Mouse (Mus musculus) embryonic facial prominence, embryonic 15.5 days (tissue): ENCODE measurements at regions not wholly inside any gene's neighbourhood (a gene's known extent, or its start where the extent isn't known, plus 50 kb on each side); places are given as distances from the start of the nearest gene placed in this dataset.

Experiments used
- ATAC-seq: fragments of 200-750 bp; cut with Nextera tagmentation; 2 replicates; pipeline ENCODE4 v1.8.0; 2017; ENCODE audit warnings: low read depth, moderate TSS enrichment; ENCODE audit not compliant: insufficient number of reproducible peaks, low FRiP score, low TSS enrichment
- H3K27ac ChIP-seq: fragments of 300-500 bp; sonication (generic); replicated peaks from 2 replicates; pipeline ENCODE4 v1.5.1; 2015; ENCODE audit warnings: mild to moderate bottlenecking, inconsistent platforms
- H3K27me3 ChIP-seq: fragments of 300-500 bp; sonication (generic); 2 replicates; pipeline ENCODE4 v1.6.1; 2015; ENCODE audit warnings: inconsistent platforms
- H3K36me3 ChIP-seq: fragments of 300-500 bp; sonication (generic); 2 replicates; pipeline ENCODE4 v1.6.1; 2015; ENCODE audit warnings: mild to moderate bottlenecking, inconsistent platforms
- H3K4me1 ChIP-seq: fragments of 300-500 bp; sonication (generic); 2 replicates; pipeline ENCODE4 v1.6.1; 2015; ENCODE audit warnings: inconsistent platforms
- H3K4me2 ChIP-seq: fragments of 300-500 bp; sonication (generic); replicated peaks from 2 replicates; pipeline ENCODE4 v1.6.1; 2015; ENCODE audit warnings: mild to moderate bottlenecking, inconsistent platforms
- H3K4me3 ChIP-seq: fragments of 300-500 bp; sonication (generic); replicated peaks from 2 replicates; pipeline ENCODE4 v1.5.1; 2015; ENCODE audit warnings: mild to moderate bottlenecking, inconsistent platforms
- H3K9ac ChIP-seq: fragments of 300-500 bp; sonication (generic); 2 replicates; pipeline ENCODE4 v1.6.1; 2015; ENCODE audit warnings: inconsistent platforms
- H3K9me3 ChIP-seq: fragments of 300-500 bp; sonication (generic); replicated peaks from 2 replicates; pipeline ENCODE4 v1.6.1; 2016; ENCODE audit warnings: inconsistent platforms
- WGBS: fragments of 180-500 bp; shearing (Covaris S2); methylation state at CpG from one replicate; pipeline ENCODE4 v1.1.7; 2015; 5-methylcytosine and 5-hydroxymethylcytosine counted together

GRCm38 (mm10) chr11:63211501-63211900, 82.7 kb downstream of the Pmp22 start:
- WGBS, result 64% methylated on average over 4 of the region's 4 CpGs
- Histone ChIP-seq H3K4me2 (no peak overlapping the region), H3K4me3 (no peak overlapping the region), H3K9me3 (no peaks in the 10 kb centered on the region), H3K9ac (no peak overlapping the region), H3K27ac (no peak overlapping the region), H3K4me1 (no peaks in the 10 kb centered on the region), H3K27me3 (no peaks in the 10 kb centered on the region), H3K36me3 (no peaks in the 10 kb centered on the region)
- ATAC-seq, result no peak

- no peaks in the 10 kb centered on the region for H3K36me3 ChIP-seq
- ATAC-seq, result no peak
- H3K9me3 ChIP-seq, result no peaks in the 10 kb centered on the region
- H3K27ac ChIP-seq, result no peak overlapping the region
- H3K4me2 ChIP-seq, result no peak overlapping the region
- no peaks in the 10 kb centered on the region for H3K4me1 ChIP-seq
- WGBS, result 12% methylated on average over 6 of the region's 6 CpGs
- H3K9ac ChIP-seq, result no peak overlapping the region
- H3K27me3 ChIP-seq, result no peaks in the 10 kb centered on the region
- H3K4me3 ChIP-seq, result no peak overlapping the region
Observed at GRCm38 (mm10) chr11:63213043-63213442, 84.3 kb downstream of the Pmp22 start.

GRCm38 (mm10) chr11:63213901-63214425, 85.2 kb downstream of the Pmp22 start:
- 63% methylated on average over 19 of the region's 19 CpGs for WGBS
- Histone ChIP-seq H3K27me3 (no peaks in the 10 kb centered on the region; the same call in 1 of the 2 replicates), H3K36me3 (no peaks in the 10 kb centered on the region), H3K9ac (no peak overlapping the region), H3K4me2 (no peak overlapping the region), H3K4me1 (no peaks in the 10 kb centered on the region), H3K4me3 (no peak overlapping the region), H3K27ac (no peak overlapping the region), H3K9me3 (no peaks in the 10 kb centered on the region)
- ATAC-seq, result no peak

GRCm38 (mm10) chr11:63215993-63216392, 87.2 kb downstream of the Pmp22 start:
- Histone ChIP-seq H3K9me3 (no peaks in the 10 kb centered on the region), H3K4me1 (no peaks in the 10 kb centered on the region), H3K9ac (no peak overlapping the region), H3K4me2 (no peak overlapping the region), H3K4me3 (no peak overlapping the region), H3K27me3 (no peaks in the 10 kb centered on the region; the same call in 1 of the 2 replicates), H3K36me3 (no peaks in the 10 kb centered on the region), H3K27ac (no peak overlapping the region)
- WGBS, result 52% methylated on average over 2 of the region's 2 CpGs
- ATAC-seq, result no peak

GRCm38 (mm10) chr11:63217049-63217448, 88.3 kb downstream of the Pmp22 start:
- no peak for ATAC-seq

DNA sequence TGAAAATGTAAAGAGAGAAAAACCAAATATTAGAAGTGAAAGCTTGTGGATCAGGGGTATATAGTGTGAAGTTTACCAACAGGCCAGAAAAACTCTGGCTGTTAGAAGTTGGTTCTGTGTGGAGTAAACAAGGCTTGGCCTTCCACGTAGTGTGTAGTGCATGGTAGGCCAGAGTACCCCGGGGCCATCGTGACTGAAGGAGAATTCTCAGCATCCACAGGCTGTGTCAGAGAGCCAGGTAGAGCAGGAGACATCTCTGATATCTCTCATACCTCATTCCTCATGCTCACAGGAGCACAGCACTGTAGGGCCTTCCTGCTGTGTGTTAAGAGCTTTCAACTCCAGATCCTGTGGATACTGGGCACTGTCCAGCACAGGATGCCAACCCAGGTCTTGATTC, 97.7 kb downstream of the Pmp22 start:
- Histone ChIP-seq H3K4me1 (no peaks in the 10 kb centered on the region), H3K27me3 (peaks cover 3% of the 10 kb centered on the region; the same call in 1 of the 2 replicates), H3K4me3 (no peak overlapping the region), H3K9me3 (no peaks in the 10 kb centered on the region), H3K36me3 (no peaks in the 10 kb centered on the region), H3K9ac (no peak overlapping the region), H3K4me2 (no peak overlapping the region), H3K27ac (no peak overlapping the region)
- WGBS, result 80% methylated on average over 3 of the region's 3 CpGs
- ATAC-seq, result no peak

More at GRCm38 (mm10) chr11:63217049-63217448, 88.3 kb downstream of the Pmp22 start:
- Histone ChIP-seq H3K9ac (no peak overlapping the region), H3K9me3 (no peaks in the 10 kb centered on the region), H3K4me3 (no peak overlapping the region), H3K27ac (no peak overlapping the region), H3K4me1 (no peaks in the 10 kb centered on the region), H3K36me3 (no peaks in the 10 kb centered on the region), H3K27me3 (no peaks in the 10 kb centered on the region; the same call in 1 of the 2 replicates), H3K4me2 (no peak overlapping the region)
- WGBS, result 62% methylated on average over 3 of the region's 3 CpGs

- Histone ChIP-seq H3K4me2 (no peak overlapping the region), H3K27me3 (no peaks in the 10 kb centered on the region), H3K4me3 (no peak overlapping the region), H3K4me1 (no peaks in the 10 kb centered on the region), H3K9ac (no peak overlapping the region), H3K27ac (no peak overlapping the region), H3K9me3 (no peaks in the 10 kb centered on the region), H3K36me3 (no peaks in the 10 kb centered on the region)
- ATAC-seq, result no peak
- 86% methylated on average over 6 of the region's 6 CpGs for WGBS
Observed at GRCm38 (mm10) chr11:63230786-63231185, 102.0 kb downstream of the Pmp22 start.

DNA sequence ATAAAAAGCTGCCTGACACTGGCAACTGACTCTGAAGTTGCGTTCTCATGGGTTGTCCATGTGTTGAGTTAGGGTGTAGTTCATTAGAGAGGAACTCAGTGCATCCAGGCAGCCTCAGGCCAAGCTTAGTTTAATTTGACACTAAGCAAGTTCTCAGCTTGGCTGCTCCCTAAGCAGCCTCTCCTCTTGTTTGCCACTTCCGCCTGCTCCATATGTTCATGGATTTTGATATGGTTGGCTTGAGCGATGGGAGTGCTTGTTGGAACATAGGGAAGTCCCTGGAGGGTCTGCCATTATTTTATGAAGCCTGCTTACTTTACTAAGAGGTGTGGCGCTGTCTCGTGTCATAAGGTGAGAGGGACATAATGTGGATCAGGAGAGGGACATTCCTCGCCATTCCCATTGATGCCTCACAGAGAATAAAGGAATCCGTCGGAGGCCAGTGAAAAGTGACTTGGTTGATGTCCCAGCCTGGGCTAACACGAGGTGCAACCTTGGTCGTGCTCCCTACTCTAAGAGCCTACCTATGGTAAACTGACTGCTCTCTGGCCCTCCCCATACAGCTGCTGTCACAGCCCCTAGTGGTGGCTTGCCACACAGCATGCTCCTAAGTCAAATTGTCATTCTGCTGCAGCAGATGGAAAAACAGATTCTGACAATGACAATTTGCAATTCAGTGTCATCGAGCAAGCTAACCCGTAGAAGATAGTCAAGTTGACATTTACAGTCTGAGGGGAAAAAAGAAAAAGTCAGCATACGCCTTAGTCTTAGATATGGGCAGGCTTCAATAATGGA, 104.6 kb downstream of the Pmp22 start:
- Histone ChIP-seq H3K27ac (no peak overlapping the region), H3K27me3 (no peaks in the 10 kb centered on the region), H3K4me2 (no peak overlapping the region), H3K9me3 (no peaks in the 10 kb centered on the region), H3K4me1 (no peaks in the 10 kb centered on the region), H3K4me3 (no peak overlapping the region), H3K36me3 (no peaks in the 10 kb centered on the region), H3K9ac (no peak overlapping the region)
- WGBS, result 78% methylated on average over 13 of the region's 13 CpGs
- ATAC-seq, result no peak

- H3K9me3 ChIP-seq, result no peaks in the 10 kb centered on the region
- no peaks in the 10 kb centered on the region for H3K36me3 ChIP-seq
- H3K27ac ChIP-seq, result no peak overlapping the region
- WGBS, result 48% methylated on average over 6 of the region's 6 CpGs
- ATAC-seq, result no peak; the same call in 1 of the 2 replicates
- H3K4me3 ChIP-seq, result no peak overlapping the region
- 0 out of 2 replicates have a peak, but pooled peaks cover 2% of the 10 kb centered on the region for H3K4me1 ChIP-seq
- no peaks in the 10 kb centered on the region for H3K27me3 ChIP-seq
- no peak overlapping the region for H3K9ac ChIP-seq
- H3K4me2 ChIP-seq, result no peak overlapping the region
Observed at GRCm38 (mm10) chr11:63234481-63234880, 105.7 kb downstream of the Pmp22 start.

- Histone ChIP-seq H3K27ac (0 out of 2 replicates have a peak overlapping the region, but pooled peaks have one; percentile 22), H3K9ac (no peak overlapping the region), H3K36me3 (no peaks in the 10 kb centered on the region), H3K9me3 (no peaks in the 10 kb centered on the region), H3K4me3 (no peak overlapping the region), H3K27me3 (no peaks in the 10 kb centered on the region), H3K4me2 (no peak overlapping the region), H3K4me1 (0 out of 2 replicates have a peak, but pooled peaks cover 2% of the 10 kb centered on the region)
- ATAC-seq, result peak; percentile 60
- WGBS, result 41% methylated on average over 4 of the region's 4 CpGs
Observed at GRCm38 (mm10) chr11:63238655-63239054, 109.9 kb downstream of the Pmp22 start.

- H3K4me2 ChIP-seq, result no peak overlapping the region
- H3K9me3 ChIP-seq, result no peaks in the 10 kb centered on the region
- no peak overlapping the region for H3K9ac ChIP-seq
- no peaks in the 10 kb centered on the region for H3K27me3 ChIP-seq
- WGBS, result 46% methylated on average over 9 of the region's 9 CpGs
- H3K36me3 ChIP-seq, result no peaks in the 10 kb centered on the region
- no peak for ATAC-seq
- H3K4me3 ChIP-seq, result no peak overlapping the region
- peaks cover 11% of the 10 kb centered on the region for H3K4me1 ChIP-seq
- H3K27ac ChIP-seq, result no peak overlapping the region
Observed at GRCm38 (mm10) chr11:63243906-63244416, 115.2 kb downstream of the Pmp22 start.
